Mouse (Mus musculus) forelimb bud, embryonic 11.5 days (tissue): ENCODE measurements around the gene Rtkn2.

Source experiments
- DNase-seq: peaks from one replicate; pipeline ENCODE4 v3.0.0-alpha.2; 2012; ENCODE audit warnings: low read depth, low spot score

Gene Rtkn2

GRCm38 (mm10) chr10:68104881-68105781 lies 125.8 kb downstream of the Rtkn2 start:
- peak; percentile 50 for DNase-seq

- no peak for DNase-seq
Observed at GRCm38 (mm10) chr10:68106351-68106950, 127.1 kb downstream of the Rtkn2 start.

GRCm38 (mm10) chr10:68107716-68108115 lies 128.3 kb downstream of the Rtkn2 start:
- no peak for DNase-seq
